Mouse (Mus musculus) brain, embryonic 14.5 days (tissue): ENCODE data around the gene Trim46.

Source experiments
- CTCF ChIP-seq: fragments of 200-500 bp; IDR thresholded peaks from 2 replicates; pipeline ENCODE4 v1.5.1; 2012; ENCODE audit warnings: inconsistent platforms, mild to moderate bottlenecking, moderate library complexity, borderline replicate concordance; ENCODE audit not compliant: insufficient read depth, insufficient read length; ENCODE audit errors: extremely low read depth
- POLR2A ChIP-seq: fragments of 200-500 bp; IDR thresholded peaks from 2 replicates; pipeline ENCODE4 v1.6.1; 2012; ENCODE audit warnings: mild to moderate bottlenecking, inconsistent platforms, borderline replicate concordance; ENCODE audit not compliant: poor library complexity, insufficient read depth, insufficient read length, severe bottlenecking; ENCODE audit errors: extremely low read depth

GRCm38 (mm10) chr3:89214681-89215411 lies 31.3 kb downstream of the Trim46 start, which contains the start of gene Thbs3:
- TF ChIP-seq CTCF (no peak), POLR2A (no peak)
